Mouse (Mus musculus) brown adipose tissue, adult 24 weeks (tissue): Measurements from ENCODE around the gene Naxd. TPM values are rescaled to one million over a fixed set of nuclear protein-coding genes. Genes with fewer than 3 reads are reported as not detected.

ENCODE experiments used
- H3K27ac ChIP-seq: fragments of 200-500 bp; replicated peaks from 2 replicates; pipeline ENCODE4 v1.5.1; 2012; ENCODE audit warnings: low read depth, mild to moderate bottlenecking, low read length
- H3K4me1 ChIP-seq: fragments of 200-500 bp; 2 replicates; pipeline ENCODE4 v1.6.1; 2012; ENCODE audit warnings: low read length, mixed read lengths; ENCODE audit not compliant: control insufficient read depth, insufficient read depth, insufficient read length
- H3K4me3 ChIP-seq: fragments of 200-500 bp; 2 replicates; pipeline ENCODE4 v1.5.1; 2012; ENCODE audit warnings: low read depth, mild to moderate bottlenecking, low read length, moderate library complexity; ENCODE audit not compliant: insufficient read depth
- polyA plus RNA-seq: library from polyadenylated mRNA; stranded (reverse); fragments of >200 nt; gene quantifications from 2 replicates; pipeline ENCODE4 v1.2.4, GENCODE M21; 2012; ENCODE audit not compliant: missing spikeins, insufficient read depth, insufficient read length

Naxd gene
- 65.0 and 69.8 TPM in 2 replicates for polyA plus RNA-seq

GRCm38 (mm10) chr8:11497017-11497990 is at the start of gene Naxd:
TSS of gene Naxd (plus strand) at chr8:11497506.
- peak within 1 kb of the TSS; percentile 77 for H3K27ac ChIP-seq
- peak within 1 kb of the TSS; percentile 98 for H3K4me3 ChIP-seq
- peaks cover 7% of the 10 kb centered on the region; the same call in 1 of the 2 replicates for H3K4me1 ChIP-seq

- Histone ChIP-seq H3K27ac (no peak overlapping the region), H3K4me1 (no peaks in the 10 kb centered on the region), H3K4me3 (no peak overlapping the region)
Observed at GRCm38 (mm10) chr8:11447910-11448570, 49.3 kb upstream of the Naxd start.

- no peak overlapping the region for H3K27ac ChIP-seq
- H3K4me3 ChIP-seq, result no peak overlapping the region
- H3K4me1 ChIP-seq, result no peaks in the 10 kb centered on the region
Observed at GRCm38 (mm10) chr8:11450184-11451113, 46.9 kb upstream of the Naxd start.

- Histone ChIP-seq H3K4me3 (no peak overlapping the region), H3K27ac (no peak overlapping the region), H3K4me1 (no peaks in the 10 kb centered on the region)
Observed at GRCm38 (mm10) chr8:11452152-11452551, 45.2 kb upstream of the Naxd start.

- H3K27ac ChIP-seq, result no peak overlapping the region
- no peak overlapping the region for H3K4me3 ChIP-seq
- H3K4me1 ChIP-seq, result peaks cover 2% of the 10 kb centered on the region
Observed at GRCm38 (mm10) chr8:11452559-11452958, 44.7 kb upstream of the Naxd start.

- Histone ChIP-seq H3K4me3 (no peak overlapping the region), H3K27ac (no peak overlapping the region), H3K4me1 (peaks cover 6% of the 10 kb centered on the region)
Observed at GRCm38 (mm10) chr8:11452974-11453373, 44.3 kb upstream of the Naxd start.

- Histone ChIP-seq H3K27ac (no peak overlapping the region), H3K4me1 (peaks cover 14% of the 10 kb centered on the region)
Observed at GRCm38 (mm10) chr8:11454228-11454627, 43.1 kb upstream of the Naxd start.

GRCm38 (mm10) chr8:11457278-11457677 is 40.0 kb upstream of the Naxd start:
- H3K4me3 ChIP-seq, result no peak overlapping the region
- peaks cover 14% of the 10 kb centered on the region for H3K4me1 ChIP-seq
- peak overlapping the region; percentile 41; the same call in 1 of the 2 replicates for H3K27ac ChIP-seq

More at GRCm38 (mm10) chr8:11454228-11454627, 43.1 kb upstream of the Naxd start:
- no peak overlapping the region for H3K4me3 ChIP-seq

GRCm38 (mm10) chr8:11457981-11458836 is 39.1 kb upstream of the Naxd start:
- H3K27ac ChIP-seq, result peak overlapping the region; percentile 56
- H3K4me1 ChIP-seq, result peaks cover 18% of the 10 kb centered on the region
- no peak overlapping the region for H3K4me3 ChIP-seq

- peak overlapping the region; percentile 56; the same call in 1 of the 2 replicates for H3K27ac ChIP-seq
- no peak overlapping the region for H3K4me3 ChIP-seq
- H3K4me1 ChIP-seq, result peaks cover 26% of the 10 kb centered on the region
Observed at GRCm38 (mm10) chr8:11459016-11459415, 38.3 kb upstream of the Naxd start.

- Histone ChIP-seq H3K27ac (no peak overlapping the region), H3K4me3 (no peak overlapping the region), H3K4me1 (peaks cover 42% of the 10 kb centered on the region)
Observed at GRCm38 (mm10) chr8:11460934-11461333, 36.4 kb upstream of the Naxd start.

- peaks cover 42% of the 10 kb centered on the region for H3K4me1 ChIP-seq
- no peak overlapping the region for H3K4me3 ChIP-seq
- H3K27ac ChIP-seq, result no peak overlapping the region
Observed at GRCm38 (mm10) chr8:11461847-11462246, 35.5 kb upstream of the Naxd start.

GRCm38 (mm10) chr8:11462641-11463040 is 34.7 kb upstream of the Naxd start:
- no peak overlapping the region for H3K4me3 ChIP-seq
- H3K27ac ChIP-seq, result no peak overlapping the region
- peaks cover 39% of the 10 kb centered on the region for H3K4me1 ChIP-seq

GRCm38 (mm10) chr8:11463541-11463888 is 33.8 kb upstream of the Naxd start:
- Histone ChIP-seq H3K4me1 (peaks cover 33% of the 10 kb centered on the region), H3K27ac (peak overlapping the region; percentile 84)

More at GRCm38 (mm10) chr8:11463541-11463888, 33.8 kb upstream of the Naxd start:
- no peak overlapping the region for H3K4me3 ChIP-seq
